Mouse (Mus musculus) spleen, postnatal 14 days (tissue): ENCODE results near the gene Zfp384.

ENCODE experiments used
- DNase-seq, 2 experiments: peaks; one replicate each; pipeline ENCODE4 v3.0.0; 2021 to 2022; ENCODE audit warnings: low spot score in 2 of 2

Zfp384 gene

GRCm38 (mm10) chr6:125009129-125009180, at the start of gene Zfp384:
Gene Zfp384 (plus strand): TSS chr6:125009145.
- DNase-seq: no peak

DNA sequence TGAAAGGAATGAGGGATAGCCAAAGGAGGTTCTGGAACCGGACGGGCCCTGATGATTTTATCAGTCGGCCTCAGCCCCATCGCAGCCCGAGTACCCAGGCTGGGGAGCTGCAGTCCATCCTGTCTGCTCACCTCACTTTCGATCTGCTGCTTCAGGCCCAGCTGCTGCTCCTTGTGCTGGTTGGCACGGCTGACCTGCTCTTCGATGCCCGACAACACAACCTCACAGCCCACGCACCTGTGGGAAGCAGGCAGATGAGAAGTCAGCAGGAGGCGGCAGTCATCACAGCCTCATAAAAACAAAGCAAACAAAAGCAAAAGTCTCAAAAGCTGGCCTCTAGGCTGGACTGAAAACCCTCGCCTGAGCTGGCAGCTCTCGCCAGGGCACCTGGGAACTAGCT, 49.0 kb upstream of the Zfp384 start:
- DNase-seq: no peak

DNA sequence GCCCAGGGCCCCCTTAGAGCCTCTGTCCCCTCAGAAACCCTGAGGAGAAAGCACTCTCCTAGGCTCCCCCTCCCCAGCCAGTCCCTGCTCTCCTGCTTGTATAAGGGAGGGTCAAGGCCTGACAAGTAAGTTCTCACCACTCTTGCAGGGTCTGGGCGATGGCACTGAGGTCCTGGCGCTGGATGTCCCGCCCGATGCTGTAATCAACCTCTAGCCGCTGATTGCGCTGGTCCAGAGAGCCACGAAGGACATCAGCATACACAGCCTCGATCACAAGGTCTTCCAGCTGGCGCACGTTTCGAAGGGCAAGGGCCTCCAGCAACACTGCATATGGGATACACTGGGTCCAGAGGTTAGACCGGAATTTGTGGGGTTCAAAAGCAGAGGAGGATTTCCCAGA, 47.9 kb upstream of the Zfp384 start:
- DNase-seq: no peak

GRCm38 (mm10) chr6:124964638-124965037, 44.3 kb upstream of the Zfp384 start:
- DNase-seq: no peak

DNA sequence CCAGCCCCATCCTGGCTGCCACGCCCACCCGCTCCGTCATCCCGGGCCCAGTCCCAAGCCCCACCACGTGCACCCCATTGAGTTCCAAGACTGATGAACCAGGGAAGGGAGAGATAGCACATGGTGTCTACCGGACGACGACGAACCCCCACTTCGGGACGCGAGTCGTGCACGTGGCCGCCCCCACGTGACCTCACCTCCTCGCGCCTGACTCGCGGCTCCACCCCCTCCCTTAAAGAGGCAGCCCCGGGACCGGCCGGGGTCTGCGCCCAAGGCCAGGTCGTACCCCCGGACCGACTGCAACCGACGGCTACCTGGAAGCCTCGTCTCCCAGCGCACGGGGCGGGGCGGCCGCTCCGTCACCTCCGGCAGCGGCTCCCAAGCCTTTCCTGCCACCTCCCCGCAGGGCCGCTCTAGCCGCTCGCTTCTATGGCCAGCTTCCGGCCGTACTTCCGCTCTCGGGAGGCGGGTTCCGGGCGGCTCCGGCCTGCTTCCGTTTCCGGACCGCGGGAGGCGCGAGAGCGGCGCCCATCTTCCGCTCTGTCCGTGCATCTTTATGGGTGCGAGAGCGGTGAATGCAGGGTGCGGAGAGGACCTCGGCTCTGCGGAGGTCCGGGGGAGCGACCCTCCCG, 43.7 kb upstream of the Zfp384 start, which contains the start of gene Cops7a:
Gene Cops7a, minus strand, starts transcription at position 451 of the 632 bp plus-strand sequence.
- DNase-seq: peak; percentile 92 to 97

- no peak for DNase-seq
These were observed 43.2 kb upstream of the Zfp384 start for GRCm38 (mm10) chr6:124965747-124966146.

DNA sequence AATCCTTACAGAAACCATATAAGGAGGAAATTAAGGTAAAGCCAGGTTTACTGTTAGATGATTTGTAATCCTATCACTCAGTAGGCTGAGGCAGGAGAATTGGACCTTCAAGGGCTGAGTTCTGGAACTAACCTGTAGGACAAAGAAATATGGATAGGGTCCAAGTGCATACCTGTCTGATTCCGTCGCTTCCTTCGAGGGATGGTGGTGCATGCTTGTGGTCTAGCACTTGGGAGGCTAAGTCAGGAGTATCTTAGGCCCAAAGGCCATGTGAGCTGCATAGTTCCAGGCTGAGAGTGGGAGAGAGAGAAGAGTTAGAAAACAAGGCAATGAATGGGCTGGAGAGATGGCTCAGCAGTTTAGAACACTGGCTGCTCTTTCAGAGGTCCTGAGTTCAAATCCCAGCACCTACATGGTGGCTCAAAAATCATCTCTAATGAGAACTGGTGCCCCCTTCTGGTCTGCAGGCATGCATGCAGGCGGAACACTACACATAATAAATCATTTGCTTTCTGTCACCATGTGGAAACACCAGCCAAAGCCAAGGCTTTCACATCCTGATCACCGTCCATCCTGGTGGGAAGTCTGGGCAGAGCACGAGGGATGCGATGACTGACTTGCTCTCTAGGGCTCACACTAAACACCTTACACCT, 42.4 kb upstream of the Zfp384 start:
- DNase-seq: peak in 1 of 2 experiments; percentile 8

DNA sequence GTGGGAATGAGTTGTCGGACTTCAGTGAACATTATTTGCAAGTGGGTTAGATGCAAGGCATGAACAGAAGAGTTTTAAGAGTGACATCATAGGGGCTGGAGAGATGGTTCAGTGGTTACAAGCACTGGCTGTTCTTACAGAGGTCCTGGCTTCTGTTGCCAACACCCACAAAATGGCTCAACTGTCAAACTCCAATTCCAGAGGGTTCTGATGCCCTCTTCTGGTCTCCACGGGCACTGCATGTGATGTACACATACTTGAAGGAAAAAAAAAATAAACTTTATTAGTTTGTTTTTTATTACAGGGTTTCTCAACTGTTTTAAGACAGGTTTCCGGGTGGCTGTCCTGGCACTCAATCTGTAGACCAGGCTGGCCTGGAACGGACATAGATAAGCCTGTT, 41.2 kb upstream of the Zfp384 start:
- DNase-seq: peak in 1 of 2 experiments; percentile 55

DNA sequence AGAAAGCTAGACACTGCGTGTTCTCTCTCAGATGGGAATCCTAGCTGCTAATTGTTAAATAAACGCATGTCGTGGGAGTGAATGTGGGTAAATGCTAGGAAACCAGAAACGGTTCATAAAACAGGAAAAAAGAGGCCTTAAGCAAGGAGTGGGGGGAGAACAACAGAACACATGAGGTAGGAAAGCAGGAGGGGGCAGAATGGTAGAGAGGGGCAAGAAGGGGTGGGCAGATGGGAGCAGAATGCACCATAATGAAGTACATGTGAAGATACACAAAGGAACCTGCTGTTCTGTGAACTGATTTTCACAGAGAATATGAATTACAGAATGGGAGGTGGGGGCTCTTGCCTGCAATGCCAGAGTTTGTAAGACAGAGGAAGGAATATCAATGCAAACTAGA, 16.7 kb upstream of the Zfp384 start:
- DNase-seq: no peak

- no peak for DNase-seq
These were observed 15.6 kb upstream of the Zfp384 start for GRCm38 (mm10) chr6:124993365-124993764.

DNA sequence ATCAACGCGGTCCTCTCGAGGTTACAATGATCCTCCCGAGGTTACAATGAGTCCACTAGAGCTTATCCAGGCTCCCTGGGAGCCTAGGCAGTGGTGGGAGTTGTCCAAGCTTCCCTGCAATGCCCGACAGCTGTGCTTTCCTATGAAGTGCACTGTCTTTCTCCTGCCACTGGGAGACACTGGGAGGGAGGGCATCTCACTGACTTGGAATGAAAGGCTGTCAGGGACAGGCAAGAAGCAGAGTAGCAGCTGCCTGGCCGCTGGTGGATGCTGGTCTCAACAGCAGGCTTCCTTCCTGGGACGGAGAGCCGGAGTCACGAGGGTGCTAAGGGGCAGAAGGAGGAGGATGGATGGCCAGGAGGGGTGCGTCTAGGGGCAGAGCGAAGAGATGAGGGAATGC, 15.1 kb upstream of the Zfp384 start:
- no peak for DNase-seq

GRCm38 (mm10) chr6:124995246-124995645, 13.7 kb upstream of the Zfp384 start:
- DNase-seq: no peak

DNA sequence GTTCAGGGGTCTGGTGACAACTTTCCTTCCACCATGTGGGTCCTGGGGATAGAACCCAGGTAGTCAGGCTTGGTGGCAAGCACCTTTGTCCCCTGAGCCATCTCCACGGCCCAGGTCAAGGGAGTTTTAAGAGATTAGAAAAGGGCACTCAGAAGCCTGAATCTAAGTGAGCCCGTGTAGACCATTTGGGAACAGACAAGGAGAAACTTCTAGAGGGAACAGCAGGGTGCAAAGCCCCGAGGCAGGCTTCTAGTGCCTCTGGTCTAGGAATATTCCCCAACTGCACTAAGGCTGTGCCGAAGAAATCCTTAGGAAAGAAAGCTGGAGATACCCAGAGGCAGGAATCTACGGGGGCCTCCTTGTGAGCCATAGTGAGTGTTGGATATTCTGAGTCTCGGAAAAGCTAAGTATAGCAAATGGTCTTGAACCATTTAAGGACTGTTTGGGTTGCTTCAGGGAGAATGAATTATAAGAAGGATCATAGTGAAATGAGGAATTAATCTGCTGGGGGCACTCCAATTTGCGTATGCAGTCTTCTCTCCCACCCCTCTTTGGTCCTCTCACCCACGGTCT, 13.0 kb upstream of the Zfp384 start:
- DNase-seq: no peak

DNA sequence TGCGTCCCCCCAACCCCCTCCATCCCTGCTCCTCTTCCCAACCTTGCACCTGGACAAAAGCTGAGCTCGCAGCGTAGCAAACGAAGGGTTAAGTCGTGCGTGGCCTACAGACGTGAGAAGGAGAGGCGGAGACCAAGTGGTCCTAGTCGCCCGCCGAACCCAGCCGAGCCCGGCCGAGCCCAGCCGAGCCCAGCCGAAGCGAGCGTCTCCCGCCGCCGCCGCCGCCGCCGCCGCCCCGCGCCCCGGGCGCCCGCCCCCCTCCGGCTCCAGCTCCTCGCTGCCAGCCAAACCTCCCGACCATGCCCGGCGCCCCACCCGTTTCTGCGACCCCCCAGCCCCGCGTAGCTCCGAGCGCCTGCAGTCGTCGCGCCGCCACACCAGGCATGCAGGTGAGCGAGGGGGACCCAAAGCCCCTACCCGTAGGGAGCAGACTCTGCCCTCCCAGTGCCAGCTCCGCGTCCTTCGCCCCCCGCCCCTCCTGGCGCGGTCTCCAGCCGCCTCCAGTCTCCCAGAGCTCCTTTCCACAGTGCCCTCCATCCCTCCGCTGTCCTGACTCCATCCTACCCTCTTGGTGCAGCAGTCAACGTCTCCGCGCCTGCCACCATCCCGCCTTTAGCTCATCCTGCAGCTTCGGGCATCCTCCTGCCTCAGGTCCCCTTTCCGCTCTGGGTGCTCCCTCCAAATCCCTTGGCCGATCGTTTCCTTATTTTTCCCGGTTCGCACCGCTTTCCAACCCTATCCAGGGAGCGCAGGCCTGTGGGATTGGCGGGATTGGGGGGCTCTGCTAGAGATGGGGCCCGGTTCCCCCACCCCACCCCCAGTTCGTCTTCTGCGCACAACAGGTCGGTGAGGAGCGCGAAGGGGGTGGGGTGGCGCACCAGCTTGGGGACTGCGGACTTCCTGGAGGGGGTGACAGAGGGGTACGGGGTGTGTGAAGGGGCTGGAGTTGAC, 12.1 kb upstream of the Zfp384 start, which contains the start of gene Pianp:
Gene Pianp, plus strand, starts transcription at position 144 of the 951 bp plus-strand sequence.
- peak; percentile 50 to 69 for DNase-seq

DNA sequence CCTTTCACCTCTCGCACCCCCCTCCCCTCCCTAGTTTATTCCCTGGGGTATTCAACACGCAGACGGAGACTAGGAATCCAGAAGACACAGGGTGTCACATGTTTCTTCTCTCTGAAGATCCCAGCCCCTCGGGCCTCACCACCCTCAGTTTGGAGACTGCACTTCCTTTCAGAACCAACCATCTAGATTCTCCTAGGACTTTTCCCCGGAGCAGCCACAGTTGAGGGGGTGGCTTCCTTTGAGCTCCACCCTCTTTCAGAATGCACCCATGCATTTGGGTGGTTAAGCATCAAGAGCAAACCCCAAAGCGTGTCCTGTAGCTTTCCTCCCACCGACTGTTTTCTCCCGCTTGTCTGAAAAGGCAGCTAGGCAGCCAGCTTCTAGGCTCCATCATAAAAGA, 10.9 kb upstream of the Zfp384 start:
- DNase-seq: no peak

- no peak for DNase-seq
These were observed 9.9 kb upstream of the Zfp384 start for GRCm38 (mm10) chr6:124999091-124999490.

- DNase-seq: no peak
These were observed 9.4 kb upstream of the Zfp384 start for GRCm38 (mm10) chr6:124999546-124999945.

- no peak for DNase-seq
These were observed 5.2 kb upstream of the Zfp384 start for GRCm38 (mm10) chr6:125003706-125004105.

- no peak for DNase-seq
These were observed 3.9 kb upstream of the Zfp384 start for GRCm38 (mm10) chr6:125005086-125005485.

DNA sequence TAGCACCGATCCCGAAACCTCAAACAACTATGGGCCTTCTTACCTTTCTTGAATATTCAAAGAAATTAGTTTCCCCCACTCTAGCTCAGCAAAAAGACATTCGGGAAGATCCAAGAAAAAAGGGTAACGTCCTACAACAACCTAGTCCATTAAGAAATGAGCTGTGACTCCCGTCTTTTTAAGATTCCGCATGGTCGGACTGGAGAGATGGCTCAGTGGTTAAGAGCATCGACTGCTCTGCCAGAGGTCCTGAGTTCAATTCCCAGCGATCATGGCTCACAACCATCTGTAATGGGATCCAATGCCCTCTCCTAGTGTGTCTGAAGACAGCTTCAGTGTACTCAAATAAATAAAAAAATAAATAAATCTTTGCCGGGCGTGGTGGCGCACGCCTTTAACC, 885 bp upstream of the Zfp384 start:
- no peak for DNase-seq

DNA sequence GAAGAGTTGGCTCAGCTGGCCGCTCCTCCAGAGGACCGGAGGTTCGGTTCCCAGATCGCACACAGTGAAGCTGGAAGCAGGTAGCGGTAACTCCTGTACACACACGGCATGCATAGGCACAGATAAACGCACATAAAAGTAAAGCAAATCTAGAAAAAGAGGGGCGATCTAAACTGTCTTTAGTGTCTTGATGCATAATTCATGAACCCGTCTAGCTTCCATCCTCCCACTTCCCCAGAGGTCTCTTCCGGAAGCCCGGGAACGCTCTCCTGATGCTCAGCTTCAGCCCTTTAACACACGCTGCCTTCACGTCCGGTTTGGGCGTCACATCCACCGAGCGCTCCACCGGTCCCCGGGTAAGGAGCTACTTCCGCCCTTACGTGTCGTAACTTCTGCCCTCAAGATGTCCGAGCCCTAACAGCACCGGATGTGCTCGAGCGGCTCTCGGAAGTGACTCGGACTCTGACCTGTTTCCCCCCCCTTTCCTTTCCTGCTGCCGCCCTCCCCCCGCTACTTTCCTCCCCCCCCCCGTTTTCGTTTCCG, 288 bp upstream of the Zfp384 start:
- DNase-seq: peak; percentile 83 to 93
